Mouse (Mus musculus): ENCODE data around the gene Klf1. TPM values are rescaled to one million over a fixed set of nuclear protein-coding genes. Genes with fewer than 3 reads are reported as not detected.

Klf1 gene
- polyA plus RNA-seq, 1 experiment: 3.2 TPM

DNA sequence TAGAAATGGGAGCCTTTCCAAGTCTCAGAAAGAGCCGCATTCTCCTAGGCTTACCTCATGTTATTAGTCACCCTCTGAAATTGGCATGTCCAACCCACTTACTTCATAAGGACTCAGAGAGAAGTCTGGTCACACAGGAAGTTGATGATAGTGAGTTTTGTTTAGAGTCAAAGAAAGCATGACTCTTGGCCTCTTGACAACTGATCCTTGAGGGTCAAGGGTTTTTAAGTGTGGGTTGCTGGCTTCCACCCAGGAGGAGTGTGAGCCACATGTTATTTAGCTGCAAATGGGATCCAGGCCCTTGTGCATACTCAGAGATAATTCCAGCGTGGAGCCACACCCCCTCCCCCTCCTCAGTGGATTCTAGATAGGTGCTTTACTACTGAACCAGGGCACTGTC, 19.9 kb downstream of the Klf1 start:
- no peak overlapping the region for H3K27ac ChIP-seq (ENCODE audit: insufficient read depth, low read depth, low read length)
- no peak for TF ChIP-seq POLR2A (IDR thresholded peaks at IDR 0.05; ENCODE audit: low read depth, low read length)
- no peak for TF ChIP-seq CTCF (conservative IDR thresholded peaks at IDR 0.05; ENCODE audit: insufficient read depth, insufficient read length, low read depth, low read length)

DNA sequence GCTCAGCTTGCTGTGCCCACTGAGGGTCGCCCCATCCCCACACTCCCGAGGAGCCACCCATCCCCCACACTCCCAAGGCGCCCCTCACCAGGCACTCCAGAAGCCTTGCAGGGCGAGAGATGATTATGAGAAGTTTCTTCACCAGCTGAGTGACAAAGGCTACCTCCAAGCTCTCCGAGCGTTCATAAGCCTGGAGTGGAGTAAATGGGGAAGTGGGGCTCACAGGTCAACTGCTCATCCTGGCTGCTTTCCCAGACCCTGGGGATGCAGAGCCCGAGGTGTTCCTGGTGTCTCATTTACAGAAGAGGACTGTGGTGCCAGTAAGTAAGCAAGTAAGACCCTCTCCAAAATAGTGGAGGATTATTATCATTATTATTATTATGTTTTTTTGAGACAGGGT, 23.8 kb downstream of the Klf1 start:
- Histone ChIP-seq H3K4me1 (ENCODE audit: control insufficient read depth, insufficient read depth, low read length) (no peaks in the 10 kb centered on the region), H3K27me3 (replicated peaks; ENCODE audit: control insufficient read depth, insufficient read depth, low read length) (no peaks in the 10 kb centered on the region), H3K27ac (ENCODE audit: insufficient read depth, low read depth, low read length) (no peak overlapping the region), H3K36me3 (ENCODE audit: control insufficient read depth, insufficient read depth, low read length) (no peaks in the 10 kb centered on the region), H3K4me3 (ENCODE audit: insufficient read depth, low read depth, low read length) (no peak overlapping the region)
- TF ChIP-seq CTCF (conservative IDR thresholded peaks at IDR 0.05; ENCODE audit: insufficient read depth, insufficient read length, low read depth, low read length) (no peak), POLR2A (IDR thresholded peaks at IDR 0.05; ENCODE audit: low read depth, low read length) (no peak)
- 51% methylated on average over 7 of the region's 7 CpGs for whole genome bisulfite sequencing
- DNase-seq: no peak

More for the DNA sequence above, 19.9 kb downstream of the Klf1 start:
- Histone ChIP-seq H3K4me1 (ENCODE audit: control insufficient read depth, insufficient read depth, low read length) (no peaks in the 10 kb centered on the region), H3K36me3 (ENCODE audit: control insufficient read depth, insufficient read depth, low read length) (no peaks in the 10 kb centered on the region), H3K27me3 (replicated peaks; ENCODE audit: control insufficient read depth, insufficient read depth, low read length) (no peaks in the 10 kb centered on the region), H3K4me3 (ENCODE audit: insufficient read depth, low read depth, low read length) (no peak overlapping the region)
- WGBS: 66% methylated on average over 2 of the region's 2 CpGs
- DNase-seq: no peak

DNA sequence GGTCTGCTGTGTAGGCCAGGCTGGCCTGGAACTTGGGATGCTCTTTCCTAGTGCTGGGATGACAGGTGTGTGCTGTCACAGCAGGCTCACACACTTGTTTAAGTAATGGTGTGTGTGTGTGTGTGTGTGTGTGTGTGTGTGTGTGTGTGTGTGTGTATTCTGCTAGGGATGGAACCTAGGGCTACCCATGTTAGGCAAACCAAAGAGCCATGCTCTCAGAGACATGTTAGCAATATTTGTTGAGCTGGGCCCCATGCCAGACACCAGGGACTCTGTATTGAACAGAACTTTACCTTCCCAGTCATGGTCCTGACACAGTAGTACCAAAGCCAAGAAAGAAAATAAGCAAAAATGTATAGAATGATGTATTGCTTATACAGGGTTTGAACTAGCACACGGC, 25.8 kb downstream of the Klf1 start:
- Histone ChIP-seq H3K27me3 (replicated peaks; ENCODE audit: control insufficient read depth, insufficient read depth, low read length) (no peaks in the 10 kb centered on the region), H3K36me3 (ENCODE audit: control insufficient read depth, insufficient read depth, low read length) (no peaks in the 10 kb centered on the region), H3K27ac (ENCODE audit: insufficient read depth, low read depth, low read length) (no peak overlapping the region), H3K4me3 (ENCODE audit: insufficient read depth, low read depth, low read length) (no peak overlapping the region), H3K4me1 (ENCODE audit: control insufficient read depth, insufficient read depth, low read length) (no peaks in the 10 kb centered on the region)
- 85% methylated on average over 1 of the region's 1 CpGs for WGBS
- no peak for TF ChIP-seq POLR2A (IDR thresholded peaks at IDR 0.05; ENCODE audit: low read depth, low read length)
- TF ChIP-seq CTCF (conservative IDR thresholded peaks at IDR 0.05; ENCODE audit: insufficient read depth, insufficient read length, low read depth, low read length): no peak
- DNase-seq: no peak

DNA sequence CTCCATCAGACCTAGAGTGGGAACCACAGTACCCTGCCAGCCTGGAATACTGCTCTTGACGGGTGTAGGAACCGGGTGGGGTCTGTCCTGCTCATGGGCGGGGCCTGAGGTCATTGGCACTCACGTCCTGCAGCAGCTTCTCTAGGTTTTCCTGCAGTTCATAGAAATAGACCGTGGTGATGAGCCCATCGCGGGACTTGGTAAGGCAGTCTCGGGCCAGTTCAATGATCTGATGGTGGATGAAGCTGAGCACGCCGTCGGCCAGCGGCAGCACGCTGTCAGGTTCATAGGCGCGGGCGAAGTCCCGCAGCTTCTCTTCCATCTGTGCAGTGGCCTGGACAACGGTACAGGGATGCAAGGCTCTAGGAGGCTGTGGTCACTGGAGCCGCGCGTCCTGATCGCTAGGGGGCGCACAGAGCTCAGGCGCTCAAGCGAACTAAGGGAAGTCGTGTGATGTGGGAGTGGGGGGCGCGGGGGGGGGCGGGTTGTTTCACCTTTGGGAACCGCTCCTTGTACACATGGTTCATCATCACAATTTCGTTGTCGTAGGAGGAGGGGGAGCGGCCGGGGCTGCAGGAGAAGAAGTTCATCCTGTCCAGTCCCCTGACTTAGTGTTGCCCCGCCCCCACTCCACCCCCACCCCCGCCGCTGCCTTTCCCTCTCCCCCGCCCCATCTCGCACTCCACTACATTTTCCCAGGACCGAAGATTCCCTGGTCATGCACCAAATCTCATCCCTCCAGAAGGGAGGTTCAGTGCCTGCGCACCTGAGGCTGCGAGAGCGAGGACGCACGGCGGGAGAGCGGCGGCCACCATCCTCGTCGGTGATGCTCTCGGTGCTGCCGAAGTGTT, 27.0 kb downstream of the Klf1 start:
- no peak for TF ChIP-seq POLR2A (IDR thresholded peaks at IDR 0.05; ENCODE audit: low read depth, low read length)
- peak; percentile 78 for TF ChIP-seq CTCF (conservative IDR thresholded peaks at IDR 0.05; ENCODE audit: insufficient read depth, insufficient read length, low read depth, low read length)
- Histone ChIP-seq H3K4me3 (ENCODE audit: insufficient read depth, low read depth, low read length) (no peak overlapping the region), H3K4me1 (ENCODE audit: control insufficient read depth, insufficient read depth, low read length) (no peaks in the 10 kb centered on the region), H3K36me3 (ENCODE audit: control insufficient read depth, insufficient read depth, low read length) (no peaks in the 10 kb centered on the region), H3K27me3 (replicated peaks; ENCODE audit: control insufficient read depth, insufficient read depth, low read length) (no peaks in the 10 kb centered on the region), H3K27ac (ENCODE audit: insufficient read depth, low read depth, low read length) (no peak overlapping the region)
- DNase-seq: peak; percentile 70
- 3% methylated on average over 52 of the region's 52 CpGs for WGBS

DNA sequence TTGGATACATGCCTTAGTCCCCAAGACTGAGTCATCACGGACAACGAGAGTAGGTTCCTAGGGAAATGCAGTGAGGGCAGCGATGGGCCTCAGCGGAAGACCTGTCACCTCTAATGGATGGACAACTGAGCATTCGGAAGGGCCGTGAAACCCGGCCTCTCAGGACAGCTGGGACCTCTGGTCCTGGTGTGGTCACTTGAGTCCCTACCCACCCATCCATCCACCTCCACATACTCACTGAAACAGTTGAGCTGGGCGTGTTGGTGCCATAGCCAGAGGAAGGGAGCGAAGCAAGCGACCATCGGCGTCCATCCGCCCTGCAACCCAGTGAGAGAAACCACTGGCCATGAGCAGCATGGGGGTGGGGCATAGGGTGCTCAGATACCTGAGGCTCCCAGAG, 28.9 kb downstream of the Klf1 start:
- no peak for DNase-seq
- H3K36me3 ChIP-seq (ENCODE audit: control insufficient read depth, insufficient read depth, low read length): no peaks in the 10 kb centered on the region
- 80% methylated on average over 13 of the region's 13 CpGs for WGBS
- H3K4me3 ChIP-seq (ENCODE audit: insufficient read depth, low read depth, low read length): no peak overlapping the region
- peaks cover 3% of the 10 kb centered on the region for H3K27me3 ChIP-seq (replicated peaks; ENCODE audit: control insufficient read depth, insufficient read depth, low read length)
- no peak for TF ChIP-seq POLR2A (IDR thresholded peaks at IDR 0.05; ENCODE audit: low read depth, low read length)
- H3K27ac ChIP-seq (ENCODE audit: insufficient read depth, low read depth, low read length): no peak overlapping the region
- no peaks in the 10 kb centered on the region for H3K4me1 ChIP-seq (ENCODE audit: control insufficient read depth, insufficient read depth, low read length)

DNA sequence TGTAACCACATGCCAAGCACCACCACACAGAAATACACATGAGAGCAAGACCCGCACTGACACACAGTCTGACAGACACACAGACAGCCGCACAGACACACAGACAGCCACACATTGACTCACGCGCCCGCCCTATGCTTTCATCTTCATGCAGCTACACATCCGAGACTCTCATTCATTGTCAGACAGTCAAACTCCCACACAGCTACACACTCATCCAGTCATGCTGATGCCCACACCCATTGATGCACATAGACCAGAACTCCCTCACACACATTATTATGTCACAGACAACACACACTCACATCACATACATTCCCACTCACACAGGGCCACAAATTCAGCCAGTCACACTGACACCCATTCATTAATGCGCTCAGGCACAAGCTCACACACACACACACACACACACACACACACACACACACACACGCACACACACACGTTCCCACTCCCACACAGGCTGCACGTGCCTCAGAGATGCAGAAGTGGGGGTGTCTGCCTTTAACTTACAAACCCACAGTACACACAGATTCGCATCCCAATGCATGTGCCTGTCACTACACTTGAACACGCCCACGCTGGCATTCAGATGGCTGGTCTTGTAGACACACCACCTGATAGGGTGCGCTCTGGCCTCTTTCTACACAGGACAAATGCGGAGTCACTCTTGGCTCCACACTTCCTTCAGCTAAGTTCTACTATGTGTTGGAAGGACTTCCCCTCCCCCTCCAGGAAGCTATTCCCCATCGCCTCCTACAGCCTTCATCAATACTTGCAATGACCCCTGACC, 32.2 kb downstream of the Klf1 start:
- Histone ChIP-seq H3K27me3 (replicated peaks; ENCODE audit: control insufficient read depth, insufficient read depth, low read length) (peaks cover 3% of the 10 kb centered on the region), H3K4me1 (ENCODE audit: control insufficient read depth, insufficient read depth, low read length) (no peaks in the 10 kb centered on the region)
- 73% methylated on average over 16 of the region's 16 CpGs for WGBS

DNA sequence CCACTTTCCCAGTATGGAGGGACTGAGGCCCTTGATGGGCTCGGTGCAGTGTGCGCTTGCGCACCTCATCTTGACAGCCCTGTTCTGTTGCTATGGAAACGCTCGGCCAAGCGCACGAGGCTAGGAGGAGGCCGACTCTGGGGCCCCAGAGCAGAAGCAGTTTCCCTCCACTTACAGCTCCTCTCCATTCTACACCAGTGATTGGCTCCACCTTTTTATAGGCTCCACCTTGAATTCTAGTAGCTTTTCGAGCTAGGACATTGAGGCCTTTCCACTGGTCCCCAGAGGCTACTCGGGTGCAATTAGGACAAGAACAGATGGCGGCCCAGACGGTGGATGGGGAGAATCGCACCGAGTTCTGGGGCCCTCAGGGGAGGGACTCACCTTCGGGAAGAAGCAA, 33.1 kb downstream of the Klf1 start:
- Histone ChIP-seq H3K36me3 (ENCODE audit: control insufficient read depth, insufficient read depth, low read length) (no peaks in the 10 kb centered on the region), H3K27ac (ENCODE audit: insufficient read depth, low read depth, low read length) (no peak overlapping the region), H3K27me3 (replicated peaks; ENCODE audit: control insufficient read depth, insufficient read depth, low read length) (peaks cover 3% of the 10 kb centered on the region), H3K4me3 (ENCODE audit: insufficient read depth, low read depth, low read length) (no peak overlapping the region), H3K4me1 (ENCODE audit: control insufficient read depth, insufficient read depth, low read length) (no peaks in the 10 kb centered on the region)
- no peak for DNase-seq
- 3% methylated on average over 15 of the region's 15 CpGs for WGBS
- TF ChIP-seq POLR2A (IDR thresholded peaks at IDR 0.05; ENCODE audit: low read depth, low read length) (no peak), CTCF (conservative IDR thresholded peaks at IDR 0.05; ENCODE audit: insufficient read depth, insufficient read length, low read depth, low read length) (no peak)

More for the DNA sequence above, 32.2 kb downstream of the Klf1 start:
- TF ChIP-seq CTCF (conservative IDR thresholded peaks at IDR 0.05; ENCODE audit: insufficient read depth, insufficient read length, low read depth, low read length) (no peak), POLR2A (IDR thresholded peaks at IDR 0.05; ENCODE audit: low read depth, low read length) (no peak)
- DNase-seq: no peak
- H3K4me3 ChIP-seq (ENCODE audit: insufficient read depth, low read depth, low read length): no peak overlapping the region
- H3K27ac ChIP-seq (ENCODE audit: insufficient read depth, low read depth, low read length): no peak overlapping the region
- H3K36me3 ChIP-seq (ENCODE audit: control insufficient read depth, insufficient read depth, low read length): no peaks in the 10 kb centered on the region

Measured in kidney, adult 2 months (tissue).